Mouse (Mus musculus): ENCODE measurements around the gene D11Wsu47e.

GRCm38 (mm10) chr11:113703758-113704157 lies 19.5 kb downstream of the D11Wsu47e start:
- TF ChIP-seq EP300 (IDR thresholded peaks at IDR 0.05; ENCODE audit: low read depth) (no peak), CTCF (IDR thresholded peaks at IDR 0.05; ENCODE audit: low read depth) (peak; percentile 100)

All from liver, embryonic 14.5 days (tissue).